17 mouse cellular contexts compared by ENCODE assay signal in the genomic region with DNA sequence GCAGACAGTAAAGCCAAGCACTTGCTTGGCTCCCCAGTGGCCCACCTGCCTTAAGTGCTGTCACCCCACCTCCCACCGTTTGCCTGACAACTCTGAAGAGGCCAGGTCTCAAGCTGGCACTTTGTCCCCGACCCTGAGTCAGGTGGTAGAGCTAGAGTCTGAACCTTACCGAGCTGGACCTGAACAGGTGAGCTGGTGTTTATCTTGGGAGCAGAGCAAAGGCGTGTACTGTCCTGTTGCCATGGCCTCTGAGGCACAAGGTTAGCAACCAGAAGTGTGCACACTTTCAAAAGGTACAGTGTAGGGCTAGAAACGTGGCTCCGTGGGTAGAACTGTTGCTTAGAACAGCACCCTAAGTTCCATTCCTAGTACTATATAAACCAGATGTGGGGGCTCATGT. TPM values are rescaled to one million over a fixed set of nuclear protein-coding genes. Genes with fewer than 3 reads are reported as not detected.
DNase-seq lines count a peak whose midpoint lies in the region; ATAC-seq and TF ChIP-seq lines count a peak whose summit lies in the region.
"Had no signal": no experiment of that assay in that cellular context is flagged by ENCODE, and none has a peak within 500 bp of the region (broad histone marks: within the 10 kb centered on the region; RNA-seq: fewer than 3 reads in every experiment).

No protein-coding gene starts in this region.

- TF ChIP-seq EP300 in stomach, postnatal 0 days (optimal IDR thresholded peaks at IDR 0.05), result no peak

- H3K36me3 ChIP-seq in liver, adult 2 months (ENCODE audit: control insufficient read depth, insufficient read depth, low read length), result no peaks in the 10 kb centered on the region
- H3K36me3 ChIP-seq in intestine, postnatal 0 days (ENCODE audit: control insufficient read depth, insufficient read depth), result no peaks in the 10 kb centered on the region; the same call in 1 of the 2 replicates
- H3K36me3 ChIP-seq in lung, embryonic 14.5 days (ENCODE audit: insufficient read depth), result 0 out of 2 replicates have a peak, but pooled peaks cover 5% of the 10 kb centered on the region
- H3K36me3 ChIP-seq in stomach, postnatal 0 days (ENCODE audit: control insufficient read depth, insufficient read depth, low read length), result peaks cover 3% of the 10 kb centered on the region; the same call in 1 of the 2 replicates

- peak overlapping the region; percentile 97 for H3K27ac ChIP-seq in liver, adult 2 months (replicated peaks; ENCODE audit: insufficient read depth, low read depth, low read length)
- peak overlapping the region; percentile 85 for H3K27ac ChIP-seq in intestine, postnatal 0 days (ENCODE audit: low read depth, low read length)
- peak overlapping the region; percentile 3; the same call in 1 of the 2 replicates for H3K27ac ChIP-seq in lung, embryonic 14.5 days (ENCODE audit: low read depth)
- H3K27ac ChIP-seq in stomach, postnatal 0 days (replicated peaks), result peak overlapping the region; percentile 71
- H3K27ac ChIP-seq: forebrain, embryonic 13.5 days; hindbrain, embryonic 10.5 days had no signal

- peaks cover 47% of the 10 kb centered on the region for H3K4me1 ChIP-seq in liver, adult 2 months (ENCODE audit: control insufficient read depth, insufficient read depth, low read length)
- peaks cover 35% of the 10 kb centered on the region for H3K4me1 ChIP-seq in intestine, postnatal 0 days (replicated peaks; ENCODE audit: control insufficient read depth, insufficient read depth, low read length)
- peaks cover 39% of the 10 kb centered on the region for H3K4me1 ChIP-seq in lung, embryonic 14.5 days (ENCODE audit: insufficient read depth)
- peaks cover 33% of the 10 kb centered on the region for H3K4me1 ChIP-seq in stomach, postnatal 0 days (replicated peaks; ENCODE audit: control insufficient read depth, insufficient read depth)

- WGBS in liver, adult 2 months, result 26% methylated on average over 6 of the region's 6 CpGs
- WGBS in intestine, postnatal 0 days, result 28% methylated on average over 6 of the region's 6 CpGs
- WGBS in lung, embryonic 14.5 days, result 49% methylated on average over 6 of the region's 6 CpGs
- WGBS in stomach, postnatal 0 days, result 41% methylated on average over 6 of the region's 6 CpGs

- peak overlapping the region; percentile 53 for H3K9ac ChIP-seq in liver, adult 2 months (ENCODE audit: low read depth, low read length)
- no peak overlapping the region for H3K9ac ChIP-seq in intestine, postnatal 0 days (ENCODE audit: low read depth, low read length)
- H3K9ac ChIP-seq in lung, embryonic 14.5 days, result peak overlapping the region; percentile 11; the same call in 1 of the 2 replicates
- no peak overlapping the region for H3K9ac ChIP-seq in stomach, postnatal 0 days (ENCODE audit: low read length)
- H3K9ac ChIP-seq: embryonic facial prominence, embryonic 12.5 days; forebrain, embryonic 13.5 days had no signal

- H3K27me3 ChIP-seq in liver, adult 2 months (ENCODE audit: control insufficient read depth, insufficient read depth, low read length), result no peaks in the 10 kb centered on the region
- no peaks in the 10 kb centered on the region for H3K27me3 ChIP-seq in intestine, postnatal 0 days (replicated peaks; ENCODE audit: control insufficient read depth, insufficient read depth, low read length)
- no peaks in the 10 kb centered on the region for H3K27me3 ChIP-seq in lung, embryonic 14.5 days (ENCODE audit: insufficient read depth, low read length)
- H3K27me3 ChIP-seq in stomach, postnatal 0 days (ENCODE audit: control insufficient read depth, insufficient read depth, low read length), result no peaks in the 10 kb centered on the region
- H3K27me3 ChIP-seq: embryonic facial prominence, embryonic 12.5 days; forebrain, embryonic 13.5 days had no signal

- no peaks in the 10 kb centered on the region for H3K9me3 ChIP-seq in intestine, postnatal 0 days (ENCODE audit: control insufficient read depth)
- no peaks in the 10 kb centered on the region for H3K9me3 ChIP-seq in lung, embryonic 14.5 days (ENCODE audit: low read depth, low read length)
- H3K9me3 ChIP-seq in stomach, postnatal 0 days (ENCODE audit: control insufficient read depth, low read length), result no peaks in the 10 kb centered on the region
- H3K9me3 ChIP-seq: embryonic facial prominence, embryonic 12.5 days; forebrain, embryonic 13.5 days; hindbrain, embryonic 10.5 days had no signal

- no peak for TF ChIP-seq CTCF in liver, adult 2 months (IDR thresholded peaks at IDR 0.05; ENCODE audit: low read depth, low read length)
- no peak for TF ChIP-seq CTCF in intestine, postnatal 0 days (IDR thresholded peaks at IDR 0.05; ENCODE audit: low read depth)
- no peak for TF ChIP-seq CTCF in lung, embryonic 14.5 days (IDR thresholded peaks at IDR 0.05; ENCODE audit: low read depth)
- TF ChIP-seq CTCF in stomach, postnatal 0 days (IDR thresholded peaks at IDR 0.05; ENCODE audit: low read depth), result no peak

- H3K79me2 ChIP-seq in liver, adult 2 months (ENCODE audit: control insufficient read depth, insufficient read depth, low read length), result peaks cover 5% of the 10 kb centered on the region; the same call in 1 of the 2 replicates

- H3K4me3 ChIP-seq in liver, adult 2 months (ENCODE audit: insufficient read depth, low read depth, low read length), result no peak overlapping the region
- no peak overlapping the region for H3K4me3 ChIP-seq in intestine, postnatal 0 days (ENCODE audit: low read depth, low read length)
- no peak overlapping the region for H3K4me3 ChIP-seq in lung, embryonic 14.5 days (ENCODE audit: low read depth, low read length)
- no peak overlapping the region for H3K4me3 ChIP-seq in stomach, postnatal 0 days (ENCODE audit: low read depth, low read length)
- H3K4me3 ChIP-seq: embryonic facial prominence, embryonic 12.5 days; forebrain, embryonic 13.5 days; hindbrain, embryonic 10.5 days had no signal

- peak; percentile 98 for DNase-seq in liver, adult 2 months (ENCODE audit: extremely low read depth, low read depth, low spot score)
- DNase-seq in liver, result no peak
- DNase-seq in lung, embryonic 14.5 days, result no peak
- DNase-seq in stomach, postnatal 0 days (ENCODE audit: low spot score), result peak; percentile 63
- no peak for DNase-seq in ovary, adult 18-20 months (ENCODE audit: low spot score)
- no peak for DNase-seq in right cerebral cortex, postnatal 36 days (ENCODE audit: low spot score in 2 of 2)
- DNase-seq: adrenal gland, postnatal 36 days; cerebellum, adult 11 months; cerebellum, postnatal 36 days; heart, adult 18-20 months; layer of hippocampus, postnatal 36 days; thymus, postnatal 25 days had no signal

- H3K4me2 ChIP-seq in intestine, postnatal 0 days (replicated peaks; ENCODE audit: low read depth), result 0 out of 2 replicates have a peak overlapping the region, but pooled peaks have one; percentile 1
- H3K4me2 ChIP-seq in lung, embryonic 14.5 days, result no peak overlapping the region
- H3K4me2 ChIP-seq in stomach, postnatal 0 days (replicated peaks; ENCODE audit: low read depth), result no peak overlapping the region
- H3K4me2 ChIP-seq: embryonic facial prominence, embryonic 12.5 days; forebrain, embryonic 13.5 days had no signal

- peak; percentile 62 for ATAC-seq in intestine, postnatal 0 days
- ATAC-seq in lung, embryonic 14.5 days (ENCODE audit: insufficient read depth), result no peak
- peak; percentile 66 for ATAC-seq in stomach, postnatal 0 days (ENCODE audit: low FRiP score, low TSS enrichment)
- ATAC-seq: forebrain, embryonic 13.5 days; inflammation-experienced regulatory T-cells, adult 6 months had no signal

- TF ChIP-seq POLR2A in liver, adult 2 months (IDR thresholded peaks at IDR 0.05; ENCODE audit: extremely low read depth, insufficient read depth, low read length), result no peak

RNA-seq across cellular contexts. Expression of a gene that starts 15.2 kb away (rescaled TPM):
- total RNA-seq in liver, adult 2 months (2014; rRNA removed), result 6.0 and 10.1 TPM in 2 replicates
- polyA plus RNA-seq in liver, adult 2 months (2012; rRNA removed), result 46.8 and 48.7 TPM in 2 replicates
- 32.7 and 34.1 TPM in 2 replicates for polyA plus RNA-seq in intestine, postnatal 0 days (2015; fragmentation: Nextera tagmentation; extraction: Ambion mirVana)
- 77.3 and 78.3 TPM in 2 replicates for polyA plus RNA-seq in lung, embryonic 14.5 days (2014; fragmentation: Nextera tagmentation; extraction: Ambion mirVana)
- polyA plus RNA-seq in stomach, postnatal 0 days (2015; fragmentation: Nextera tagmentation; extraction: Ambion mirVana), result 21.2 and 22.3 TPM in 2 replicates

RNA-seq across cellular contexts. Expression of a gene that starts 41.8 kb away (rescaled TPM):
- 8.5 and 10.8 TPM in 2 replicates for total RNA-seq in liver, adult 2 months (2014; rRNA removed)
- polyA plus RNA-seq in liver, adult 2 months (2012; rRNA removed), result 0.75 and 0.89 TPM in 2 replicates
- polyA plus RNA-seq in intestine, postnatal 0 days (2015; fragmentation: Nextera tagmentation; extraction: Ambion mirVana), result 6.6 and 8.8 TPM in 2 replicates
- 3.3 and 4.3 TPM in 2 replicates for polyA plus RNA-seq in lung, embryonic 14.5 days (2014; fragmentation: Nextera tagmentation; extraction: Ambion mirVana)
- 11.4 and 11.9 TPM in 2 replicates for polyA plus RNA-seq in stomach, postnatal 0 days (2015; fragmentation: Nextera tagmentation; extraction: Ambion mirVana)

RNA-seq across cellular contexts. Expression of a gene that starts 60.0 kb away (rescaled TPM):
- total RNA-seq in liver, adult 2 months (2014; rRNA removed), result 16.3 and 29.3 TPM in 2 replicates
- 24.5 and 25.1 TPM in 2 replicates for polyA plus RNA-seq in liver, adult 2 months (2012; rRNA removed)
- 17.4 and 22.1 TPM in 2 replicates for polyA plus RNA-seq in intestine, postnatal 0 days (2015; fragmentation: Nextera tagmentation; extraction: Ambion mirVana)
- 15.2 and 18.4 TPM in 2 replicates for polyA plus RNA-seq in lung, embryonic 14.5 days (2014; fragmentation: Nextera tagmentation; extraction: Ambion mirVana)
- polyA plus RNA-seq in stomach, postnatal 0 days (2015; fragmentation: Nextera tagmentation; extraction: Ambion mirVana), result 8.8 and 9.4 TPM in 2 replicates

Comparison
In these comparisons a context has a peak if more than half of its experiments do, and no peak if none do; other contexts are left out.
1. DNase-seq: peak in liver, adult 2 months (single experiment) and stomach, postnatal 0 days (single experiment); none in liver (single experiment), lung, embryonic 14.5 days (single experiment), ovary, adult 18-20 months (single experiment) and right cerebral cortex, postnatal 36 days (0 of 2).
2. H3K27ac ChIP-seq: peak in every context shown above with its lines; median percentile 97 in liver, adult 2 months; 85 in intestine, postnatal 0 days; 71 in stomach, postnatal 0 days; 3 in lung, embryonic 14.5 days.
3. H3K9ac ChIP-seq: peak in liver, adult 2 months (single experiment) and lung, embryonic 14.5 days (single experiment); none in intestine, postnatal 0 days (single experiment) and stomach, postnatal 0 days (single experiment).